Mouse (Mus musculus) testis, adult 2 months (tissue): ENCODE data around the gene Ccnd1. TPM values are rescaled to one million over a fixed set of nuclear protein-coding genes. Genes with fewer than 3 reads are reported as not detected.
A peak's percentile ranks its signal among the peaks of the same experiment; 100 is the strongest.

ENCODE experiments used
- H3K27ac ChIP-seq: fragments of 200-500 bp; 2 replicates; pipeline ENCODE4 v1.5.1; 2012; ENCODE audit warnings: low read depth, low read length; ENCODE audit not compliant: control insufficient read depth, insufficient read depth
- H3K27me3 ChIP-seq: fragments of 200-500 bp; 2 replicates; pipeline ENCODE4 v1.6.1; 2012; ENCODE audit warnings: mild to moderate bottlenecking, low read length, moderate library complexity; ENCODE audit not compliant: control insufficient read depth, insufficient read depth
- H3K36me3 ChIP-seq: fragments of 200-500 bp; 2 replicates; pipeline ENCODE4 v1.6.1; 2012; ENCODE audit warnings: mild to moderate bottlenecking, low read length; ENCODE audit not compliant: control insufficient read depth, insufficient read depth
- H3K4me1 ChIP-seq: fragments of 200-500 bp; 2 replicates; pipeline ENCODE4 v1.6.1; 2012; ENCODE audit warnings: low read length; ENCODE audit not compliant: control insufficient read depth, insufficient read depth
- H3K4me3 ChIP-seq: fragments of 200-500 bp; 2 replicates; pipeline ENCODE4 v1.5.1; 2012; ENCODE audit warnings: low read depth, mild to moderate bottlenecking, low read length, moderate library complexity, mixed read lengths; ENCODE audit not compliant: control insufficient read depth
- CTCF ChIP-seq: fragments of 200-500 bp; IDR thresholded peaks from 2 replicates; pipeline ENCODE4 v1.5.1; 2012; ENCODE audit warnings: low read depth, mild to moderate bottlenecking, inconsistent platforms, low read length, moderate library complexity; ENCODE audit not compliant: control insufficient read depth, insufficient read depth, insufficient replicate concordance
- POLR2A ChIP-seq: fragments of 200-500 bp; IDR thresholded peaks from 2 replicates; pipeline ENCODE4 v1.6.1; 2012; ENCODE audit warnings: low read depth, mild to moderate bottlenecking, inconsistent platforms, low read length, moderate library complexity; ENCODE audit not compliant: control insufficient read depth
- polyA plus RNA-seq: library from polyadenylated mRNA; depleted of rRNA; stranded (reverse); fragments of >200 nt; gene quantifications from 2 replicates; pipeline ENCODE4 v1.2.3, GENCODE M21; 2012

The Ccnd1 gene
- polyA plus RNA-seq, 1 experiment: 4.2 TPM

DNA sequence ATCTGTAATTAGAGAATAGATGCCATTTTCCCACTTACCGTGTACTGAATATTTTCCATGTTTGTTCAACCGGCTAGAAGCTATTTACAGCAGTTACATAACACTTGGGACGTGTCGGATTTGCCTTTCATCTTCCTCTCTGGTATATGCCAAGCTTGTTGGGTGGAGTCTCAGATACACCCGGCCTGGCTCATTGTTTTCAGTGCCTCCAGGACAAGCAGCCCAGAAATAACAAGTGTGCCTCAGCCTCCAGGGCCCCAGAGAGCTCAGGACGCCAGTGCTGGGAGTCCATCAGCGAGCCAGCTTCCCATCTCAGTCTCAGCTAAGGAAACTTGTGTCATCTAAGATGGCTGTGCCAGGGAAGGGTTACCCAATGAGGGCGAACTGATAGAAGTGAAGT, 33.7 kb upstream of the Ccnd1 start:
- H3K36me3 ChIP-seq: no peaks in the 10 kb centered on the region
- TF ChIP-seq CTCF (no peak), POLR2A (no peak)
- H3K4me3 ChIP-seq: no peak overlapping the region
- H3K4me1 ChIP-seq: no peaks in the 10 kb centered on the region
- H3K27me3 ChIP-seq: no peaks in the 10 kb centered on the region
- H3K27ac ChIP-seq: no peak overlapping the region

- Histone ChIP-seq H3K4me1 (no peaks in the 10 kb centered on the region), H3K36me3 (no peaks in the 10 kb centered on the region), H3K27me3 (no peaks in the 10 kb centered on the region), H3K4me3 (no peak overlapping the region), H3K27ac (no peak overlapping the region)
- TF ChIP-seq CTCF (no peak), POLR2A (no peak)
These were observed 32.0 kb upstream of the Ccnd1 start for GRCm38 (mm10) chr7:144971769-144972168.

DNA sequence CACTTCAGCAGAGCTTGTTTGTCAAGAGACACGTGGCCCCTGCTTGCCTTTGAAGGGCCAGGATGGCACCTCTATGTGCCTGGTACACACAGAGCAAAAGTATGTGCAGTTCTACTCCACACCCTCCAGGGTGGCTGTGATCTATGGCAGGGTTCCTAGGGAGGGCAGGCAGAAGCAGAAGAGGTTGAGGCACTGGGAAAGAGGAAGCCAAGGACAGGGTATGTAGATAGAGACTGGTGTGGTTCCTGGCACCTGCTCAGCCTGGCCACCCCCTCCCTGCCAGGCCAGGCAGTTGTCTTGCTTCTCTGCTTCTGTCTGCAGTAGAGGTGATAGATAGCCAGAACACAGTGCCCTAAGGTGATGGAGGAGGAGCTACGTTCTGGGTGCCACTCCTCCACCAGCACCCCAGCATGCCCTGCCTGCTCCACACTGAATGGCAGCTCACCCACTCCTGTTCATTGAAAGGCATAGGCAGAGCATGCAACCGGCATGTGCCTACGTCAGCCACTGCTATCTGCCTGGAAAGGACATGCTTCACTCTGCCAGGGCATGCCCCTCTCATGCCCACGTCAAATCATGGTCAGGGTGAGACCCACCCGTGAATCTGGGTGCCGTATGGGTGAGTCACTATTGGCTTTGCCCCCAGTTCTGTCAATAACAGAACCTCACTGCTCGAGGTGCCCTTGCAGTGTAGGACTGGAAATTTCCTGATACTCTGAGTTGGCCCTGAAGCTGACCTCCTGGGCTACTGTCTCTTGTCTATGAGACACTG, 31.5 kb upstream of the Ccnd1 start:
- Histone ChIP-seq H3K4me1 (no peaks in the 10 kb centered on the region), H3K36me3 (no peaks in the 10 kb centered on the region), H3K27me3 (no peaks in the 10 kb centered on the region), H3K27ac (no peak overlapping the region), H3K4me3 (no peak overlapping the region)
- TF ChIP-seq CTCF (0 out of 2 replicates have a peak, but pooled peaks have one; percentile 5), POLR2A (no peak)

- Histone ChIP-seq H3K36me3 (no peaks in the 10 kb centered on the region), H3K27me3 (no peaks in the 10 kb centered on the region), H3K4me1 (peaks cover 4% of the 10 kb centered on the region), H3K4me3 (no peak overlapping the region), H3K27ac (no peak overlapping the region)
- TF ChIP-seq POLR2A: no peak
- TF ChIP-seq CTCF: no peak
These were observed 26.2 kb upstream of the Ccnd1 start for GRCm38 (mm10) chr7:144965893-144966292.

GRCm38 (mm10) chr7:144964316-144964715, 24.6 kb upstream of the Ccnd1 start:
- peaks cover 4% of the 10 kb centered on the region for H3K4me1 ChIP-seq
- TF ChIP-seq CTCF: no peak
- TF ChIP-seq POLR2A: no peak
- no peaks in the 10 kb centered on the region for H3K36me3 ChIP-seq
- no peak overlapping the region for H3K27ac ChIP-seq
- H3K27me3 ChIP-seq: no peaks in the 10 kb centered on the region
- H3K4me3 ChIP-seq: no peak overlapping the region

GRCm38 (mm10) chr7:144963911-144964310, 24.2 kb upstream of the Ccnd1 start:
- H3K27me3 ChIP-seq: no peaks in the 10 kb centered on the region
- peaks cover 4% of the 10 kb centered on the region for H3K4me1 ChIP-seq
- TF ChIP-seq CTCF: no peak
- no peak for TF ChIP-seq POLR2A
- no peaks in the 10 kb centered on the region for H3K36me3 ChIP-seq
- H3K27ac ChIP-seq: no peak overlapping the region
- no peak overlapping the region for H3K4me3 ChIP-seq

GRCm38 (mm10) chr7:144958509-144959395, 19.0 kb upstream of the Ccnd1 start:
- Histone ChIP-seq H3K27ac (no peak overlapping the region), H3K27me3 (no peaks in the 10 kb centered on the region), H3K36me3 (no peaks in the 10 kb centered on the region), H3K4me1 (no peaks in the 10 kb centered on the region; the same call in 1 of the 2 replicates), H3K4me3 (no peak overlapping the region)
- TF ChIP-seq CTCF (no peak), POLR2A (no peak)
